In genomic region chr2:31700545-31701446, GRCm38 (mm10) we compare ENCODE assay signal across 11 mouse cellular contexts. TPM values are rescaled to one million over a fixed set of nuclear protein-coding genes. Genes with fewer than 3 reads are reported as not detected.
DNase-seq lines count a peak whose midpoint lies in the region; ATAC-seq lines count a peak whose summit lies in the region.
"Had no signal": no experiment of that assay in that cellular context is flagged by ENCODE, and none has a peak within 500 bp of the region (broad histone marks: within the 10 kb centered on the region; RNA-seq: fewer than 3 reads in every experiment).

No protein-coding gene starts in this region.

- peak overlapping the region; percentile 31; the same call in 1 of the 2 replicates for H3K9ac ChIP-seq in heart, embryonic 14.5 days (ENCODE audit: low read length)
- H3K9ac ChIP-seq: limb, embryonic 15.5 days had no signal

- H3K9me3 ChIP-seq in heart, embryonic 14.5 days (ENCODE audit: control insufficient read depth, low read length) = no peaks in the 10 kb centered on the region
- no peaks in the 10 kb centered on the region for H3K9me3 ChIP-seq in embryonic facial prominence, embryonic 10.5 days
- H3K9me3 ChIP-seq: limb, embryonic 15.5 days had no signal

- H3K4me1 ChIP-seq in heart, embryonic 14.5 days (ENCODE audit: control insufficient read depth in 2 of 2, insufficient read depth in 2 of 2, low read length in 2 of 2) = peaks cover 13 to 16% of the 10 kb centered on the region in 2 experiments
- H3K4me1 ChIP-seq in embryonic facial prominence, embryonic 10.5 days = no peaks in the 10 kb centered on the region
- H3K4me1 ChIP-seq: limb, embryonic 15.5 days had no signal

- no peak overlapping the region for H3K4me3 ChIP-seq in heart, embryonic 14.5 days (ENCODE audit: control insufficient read depth in 1 of 2, insufficient read depth in 1 of 2, low read depth in 1 of 2, low read length in 2 of 2)
- no peak overlapping the region for H3K4me3 ChIP-seq in embryonic facial prominence, embryonic 10.5 days
- H3K4me3 ChIP-seq: limb, embryonic 15.5 days had no signal

- no peak for DNase-seq in heart, adult 8-10 months (ENCODE audit: low spot score)
- peak; percentile 36 for DNase-seq in 416B (ENCODE audit: low read depth)
- DNase-seq in embryonic facial prominence, embryonic 10.5 days (ENCODE audit: low spot score) = peak; percentile 59
- no peak for DNase-seq in frontal cortex, postnatal 10 days (ENCODE audit: low spot score in 2 of 2)
- DNase-seq in cerebellum, postnatal 4 days (ENCODE audit: low spot score in 2 of 2) = no peak
- no peak for DNase-seq in Muller cell, postnatal 12 days (ENCODE audit: inconsistent ontology term)
- DNase-seq: cerebellum, adult 11-12 months; gastrocnemius, postnatal 36 days had no signal

- 0 out of 2 replicates have a peak overlapping the region, but pooled peaks have one; percentile 23 for H3K4me2 ChIP-seq in heart, embryonic 14.5 days (ENCODE audit: low read length)
- H3K4me2 ChIP-seq: limb, embryonic 15.5 days had no signal

- WGBS in heart, embryonic 14.5 days = 15% methylated on average over 7 of the region's 7 CpGs
- WGBS in embryonic facial prominence, embryonic 10.5 days = 60% methylated on average over 7 of the region's 7 CpGs

- peak overlapping the region; percentile 64 to 83 for H3K27ac ChIP-seq in heart, embryonic 14.5 days (replicated peaks in 1 of 2; ENCODE audit: control insufficient read depth in 1 of 2, insufficient read depth in 1 of 2, low read depth in 2 of 2, low read length in 2 of 2)
- H3K27ac ChIP-seq in embryonic facial prominence, embryonic 10.5 days (replicated peaks) = no peak overlapping the region
- H3K27ac ChIP-seq: limb, embryonic 15.5 days had no signal

- peaks cover 32% of the 10 kb centered on the region for H3K36me3 ChIP-seq in heart, embryonic 14.5 days (ENCODE audit: control insufficient read depth, insufficient read depth, low read length)
- H3K36me3 ChIP-seq in embryonic facial prominence, embryonic 10.5 days (replicated peaks) = peaks cover 64% of the 10 kb centered on the region

- H3K27me3 ChIP-seq in heart, embryonic 14.5 days (ENCODE audit: control insufficient read depth, insufficient read depth, low read length) = no peaks in the 10 kb centered on the region
- H3K27me3 ChIP-seq in embryonic facial prominence, embryonic 10.5 days (replicated peaks; ENCODE audit: low read depth, poor library complexity, severe bottlenecking) = no peaks in the 10 kb centered on the region
- H3K27me3 ChIP-seq: limb, embryonic 15.5 days had no signal

- ATAC-seq in heart, embryonic 14.5 days (ENCODE audit: insufficient number of reproducible peaks, insufficient read depth, low FRiP score, low read depth) = peak; percentile 68; the same call in 1 of the 2 replicates
- ATAC-seq in megakaryocyte progenitor cell, adult 5-6 weeks (replicated peaks; ENCODE audit: poor library complexity) = peak; percentile 71

RNA-seq across cellular contexts. Expression of gene Abl1, which starts 12.6 kb away (rescaled TPM):
- polyA plus RNA-seq in heart, embryonic 14.5 days (2014; fragmentation: Nextera tagmentation; extraction: Ambion mirVana) = 27.8 and 28.9 TPM in 2 replicates
- total RNA-seq in heart, adult 8-10 months (2022) = 10 to 100 TPM; 30.2 to 37.3 (median 30.9) TPM
- 62.8 and 64.8 TPM in 2 replicates for polyA plus RNA-seq in embryonic facial prominence, embryonic 10.5 days (2016; fragmentation: Nextera tagmentation; extraction: Ambion mirVana)
- total RNA-seq in megakaryocyte progenitor cell, adult 5-6 weeks (2015) = 25.1 and 32.6 TPM in 2 replicates
- total RNA-seq in megakaryocyte progenitor cell, adult 5-6 weeks (2017) = 20.0 and 24.3 TPM in 2 replicates

RNA-seq across cellular contexts. Expression of gene Exosc2, which starts 30.3 kb away (rescaled TPM):
- 30.7 and 32.9 TPM in 2 replicates for polyA plus RNA-seq in heart, embryonic 14.5 days (2014; fragmentation: Nextera tagmentation; extraction: Ambion mirVana)
- 1 to 10 TPM; 7.0 to 9.1 (median 8.1) TPM for total RNA-seq in heart, adult 8-10 months (2022)
- 107 and 112 TPM in 2 replicates for polyA plus RNA-seq in embryonic facial prominence, embryonic 10.5 days (2016; fragmentation: Nextera tagmentation; extraction: Ambion mirVana)
- total RNA-seq in megakaryocyte progenitor cell, adult 5-6 weeks (2015) = 46.7 and 48.2 TPM in 2 replicates
- total RNA-seq in megakaryocyte progenitor cell, adult 5-6 weeks (2017) = 74.1 and 74.6 TPM in 2 replicates

Comparison
In these comparisons a context has a peak if more than half of its experiments do, and no peak if none do; other contexts are left out.
1. DNase-seq: peak in 416B (single experiment) and embryonic facial prominence, embryonic 10.5 days (single experiment); none in heart, adult 8-10 months (single experiment), frontal cortex, postnatal 10 days (0 of 2), cerebellum, postnatal 4 days (0 of 2) and Muller cell, postnatal 12 days (single experiment).
2. RNA of gene Exosc2, which starts 30.3 kb away (total RNA-seq): 46.7 to 74.6 TPM in megakaryocyte progenitor cell, adult 5-6 weeks; 7.0 to 9.1 TPM in heart, adult 8-10 months; every median in the first group is over 4 times any median in the second.